Mouse (Mus musculus) telencephalon, adult 2 months (tissue): ENCODE results near the gene Ppip5k1.
A peak's percentile ranks its signal among the peaks of the same experiment; 100 is the strongest.
"Not testable (repeated sequence)": the region's sequence is repeated elsewhere in the genome, so short reads cannot be mapped to it uniquely, and the experiment has no call there.

Experiments
- DNase-seq: peaks from one replicate; pipeline ENCODE4 v3.0.0-alpha.2; 2011; ENCODE audit warnings: low read depth, low spot score

Ppip5k1 gene

DNA sequence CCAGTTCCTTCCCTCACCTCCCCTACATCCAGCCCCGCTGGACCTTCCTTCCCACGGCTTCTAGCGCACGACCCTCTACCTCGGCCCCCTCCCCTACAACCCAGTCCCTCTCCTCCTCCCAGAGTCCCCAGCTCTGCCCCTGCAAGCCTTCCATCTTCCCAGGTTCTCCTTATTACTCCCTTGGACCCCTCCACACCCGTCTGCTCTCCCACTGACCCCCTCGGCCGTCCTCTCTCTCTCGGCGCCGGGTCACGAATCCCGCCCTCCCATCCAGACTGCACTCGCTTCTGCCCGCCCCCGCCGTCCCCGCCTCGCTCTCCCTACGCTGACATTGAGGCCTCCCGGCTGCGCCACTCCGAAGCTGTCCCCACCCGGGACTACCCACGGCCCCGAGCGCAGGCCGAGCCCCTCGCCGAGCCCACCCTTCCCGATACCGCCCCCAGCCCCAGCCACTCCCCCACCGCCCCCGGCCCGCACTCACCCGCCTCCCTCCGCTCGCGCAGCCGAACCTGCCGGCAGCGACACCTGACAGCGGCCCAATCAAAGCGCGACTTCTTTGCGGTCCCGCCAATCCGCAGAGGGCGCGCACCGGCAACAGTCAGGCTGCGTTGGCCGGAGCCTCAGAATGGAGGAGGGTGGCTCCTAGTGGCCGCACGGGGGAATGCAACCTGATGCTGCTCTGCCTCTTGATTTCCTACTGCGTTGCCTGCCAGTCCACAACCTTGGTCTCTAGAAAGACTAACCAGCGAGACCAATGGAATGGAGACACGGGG, at the start of gene Ppip5k1:
Gene Ppip5k1 (minus strand): TSS at position 577 of the 773 bp plus-strand sequence.
- peak; percentile 95 for DNase-seq

GRCm38 (mm10) chr2:121403296-121403695, 48.1 kb upstream of the Ppip5k1 start:
- DNase-seq, result no peak

- DNase-seq, result peak; percentile 85
Measured at GRCm38 (mm10) chr2:121396624-121397023, 41.4 kb upstream of the Ppip5k1 start.

DNA sequence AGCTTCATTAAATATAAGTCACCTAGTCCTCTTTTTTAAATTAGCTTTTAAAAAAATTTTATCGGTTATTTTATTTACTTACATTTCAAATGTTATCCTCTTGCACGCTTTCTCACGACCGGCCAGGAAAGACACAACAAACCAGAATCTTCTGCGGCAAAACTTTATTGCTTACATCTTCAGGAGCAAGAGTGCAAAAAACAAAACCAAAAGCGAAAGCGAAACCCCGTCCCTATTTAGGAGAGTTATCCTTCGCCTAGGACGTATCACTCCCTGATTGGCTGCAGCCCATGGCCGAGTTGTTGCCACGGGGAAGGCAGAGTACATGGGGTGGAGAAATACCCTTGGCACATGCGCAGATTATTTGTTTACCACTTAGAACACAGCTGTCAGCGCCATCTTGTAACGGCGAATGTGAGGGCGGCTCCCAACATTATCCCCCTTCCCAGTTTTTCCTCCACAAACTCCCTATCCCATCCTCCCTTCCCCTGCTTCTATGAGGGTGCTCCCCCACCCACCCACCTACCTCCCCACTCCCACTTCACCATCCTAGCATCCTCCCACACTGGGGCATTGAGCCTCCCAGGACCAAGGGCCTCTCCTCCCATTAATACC, 31.9 kb upstream of the Ppip5k1 start, which contains the start of gene Strc:
Gene Strc (minus strand): TSS at position 208 of the 615 bp plus-strand sequence.
- DNase-seq, result not testable (repeated sequence)

DNA sequence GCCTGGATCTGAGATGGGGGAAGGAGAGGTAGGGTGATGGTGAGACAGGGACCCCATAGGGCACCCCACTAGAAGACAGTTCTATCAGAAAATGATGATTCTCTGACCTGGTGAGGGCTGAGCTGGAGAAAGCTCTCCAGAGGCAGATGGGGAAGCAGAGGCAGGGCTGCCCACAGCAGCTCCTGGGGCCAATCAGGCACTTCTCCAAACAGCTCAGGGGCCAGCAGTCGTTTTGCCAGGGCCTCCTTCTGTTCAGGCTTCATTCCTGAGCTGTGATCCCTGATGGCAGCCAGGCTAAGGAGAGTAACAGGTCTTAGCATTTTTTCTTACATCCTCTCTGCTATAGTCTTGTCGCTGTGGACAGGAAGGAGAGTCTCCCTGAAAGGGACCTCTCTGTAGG, 19.6 kb upstream of the Ppip5k1 start:
- DNase-seq, result no peak

DNA sequence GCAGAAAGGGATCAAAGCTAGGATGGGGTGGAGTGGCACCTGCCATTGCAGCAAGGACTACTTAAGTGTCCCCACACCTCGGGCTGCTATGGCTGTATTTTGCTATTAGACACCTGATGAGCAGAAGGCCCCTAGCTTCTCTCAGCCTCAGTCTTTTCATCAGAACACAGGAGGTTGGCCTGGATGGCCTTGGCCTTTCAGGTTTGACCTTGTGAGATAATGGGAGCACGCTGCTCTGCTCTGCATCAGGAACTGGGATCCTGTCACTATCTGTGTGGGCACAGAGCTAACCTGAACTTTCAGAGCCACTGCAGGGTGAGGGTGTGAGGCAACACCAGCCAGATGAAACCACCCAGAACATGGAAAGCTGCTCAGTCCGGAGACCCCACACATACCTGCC, 17.1 kb upstream of the Ppip5k1 start:
- DNase-seq, result no peak

GRCm38 (mm10) chr2:121370921-121371320, 15.7 kb upstream of the Ppip5k1 start:
- no peak for DNase-seq

GRCm38 (mm10) chr2:121368831-121369230, 13.6 kb upstream of the Ppip5k1 start:
- no peak for DNase-seq

GRCm38 (mm10) chr2:121363656-121364055, 8.5 kb upstream of the Ppip5k1 start:
- DNase-seq, result peak; percentile 36

GRCm38 (mm10) chr2:121359461-121359860, 4.3 kb upstream of the Ppip5k1 start:
- no peak for DNase-seq

- peak; percentile 70 for DNase-seq
Measured at GRCm38 (mm10) chr2:121358381-121358780, 3.2 kb upstream of the Ppip5k1 start.

- DNase-seq, result no peak
Measured at GRCm38 (mm10) chr2:121357961-121358360, 2.8 kb upstream of the Ppip5k1 start.

DNA sequence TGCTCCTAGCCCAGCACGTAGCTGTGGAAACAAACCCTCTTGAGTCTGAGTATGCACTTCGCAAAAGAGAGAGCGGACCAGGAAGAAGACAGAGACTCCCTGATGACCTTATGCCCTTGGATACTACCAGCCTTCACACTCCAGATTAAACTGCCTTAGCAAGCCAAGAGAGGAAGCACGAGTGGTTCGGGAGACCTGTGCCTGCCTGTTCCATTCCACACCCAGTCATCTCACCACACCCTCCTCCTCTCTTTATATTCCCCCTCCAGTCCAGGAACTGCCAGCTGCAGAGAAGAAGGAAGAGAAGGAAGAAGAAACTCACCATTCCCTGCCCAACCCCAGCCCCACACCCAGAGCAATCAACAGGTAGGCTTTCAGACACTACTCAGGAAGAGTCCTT, 2.3 kb upstream of the Ppip5k1 start, which contains the start of gene Ckmt1:
Gene Ckmt1 (plus strand): TSS at position 221 of the 400 bp plus-strand sequence.
- DNase-seq, result no peak

GRCm38 (mm10) chr2:121354378-121354777, 818 bp downstream of the Ppip5k1 start:
- DNase-seq, result peak; percentile 18

DNA sequence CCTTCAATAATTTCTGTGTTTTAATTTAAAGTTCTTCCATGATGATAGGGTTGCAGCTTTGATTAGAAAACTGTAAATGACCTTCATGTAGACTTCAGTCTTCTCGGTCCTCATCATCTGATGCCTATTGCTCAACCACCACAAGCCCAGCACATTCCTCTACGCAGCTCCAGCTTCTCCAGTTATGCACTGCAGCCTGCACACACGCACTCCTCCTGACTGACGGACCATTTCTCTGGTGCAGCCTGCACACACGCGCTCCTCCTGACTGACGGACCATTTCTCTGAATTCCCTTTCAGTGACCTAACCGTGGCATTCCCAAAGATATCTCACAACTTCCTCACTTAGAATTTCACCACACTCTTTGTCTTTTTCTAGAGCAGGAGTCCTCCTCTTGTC, 2.0 kb downstream of the Ppip5k1 start:
- DNase-seq, result no peak

- DNase-seq, result no peak
Measured at GRCm38 (mm10) chr2:121339057-121339456, 16.1 kb downstream of the Ppip5k1 start.

DNA sequence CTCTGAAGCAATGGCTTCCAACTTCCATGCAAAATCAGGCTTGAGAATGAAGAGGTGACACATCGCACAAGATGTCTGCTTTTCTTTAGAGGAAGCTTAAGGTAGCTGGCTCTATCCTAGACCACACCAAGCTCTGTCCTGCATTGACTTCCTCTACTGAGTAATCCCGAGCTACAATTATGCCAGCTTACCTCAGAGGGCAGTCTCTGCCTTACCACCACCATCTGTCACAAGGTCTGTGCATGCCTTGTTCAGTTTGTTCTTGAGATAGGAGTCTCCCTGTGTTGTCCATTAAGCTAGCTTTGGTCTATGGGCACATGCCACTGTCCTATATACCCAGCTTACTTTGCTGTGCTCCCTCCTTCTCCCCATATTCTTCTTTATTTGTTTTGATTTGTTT, 25.7 kb downstream of the Ppip5k1 start:
- DNase-seq, result no peak

DNA sequence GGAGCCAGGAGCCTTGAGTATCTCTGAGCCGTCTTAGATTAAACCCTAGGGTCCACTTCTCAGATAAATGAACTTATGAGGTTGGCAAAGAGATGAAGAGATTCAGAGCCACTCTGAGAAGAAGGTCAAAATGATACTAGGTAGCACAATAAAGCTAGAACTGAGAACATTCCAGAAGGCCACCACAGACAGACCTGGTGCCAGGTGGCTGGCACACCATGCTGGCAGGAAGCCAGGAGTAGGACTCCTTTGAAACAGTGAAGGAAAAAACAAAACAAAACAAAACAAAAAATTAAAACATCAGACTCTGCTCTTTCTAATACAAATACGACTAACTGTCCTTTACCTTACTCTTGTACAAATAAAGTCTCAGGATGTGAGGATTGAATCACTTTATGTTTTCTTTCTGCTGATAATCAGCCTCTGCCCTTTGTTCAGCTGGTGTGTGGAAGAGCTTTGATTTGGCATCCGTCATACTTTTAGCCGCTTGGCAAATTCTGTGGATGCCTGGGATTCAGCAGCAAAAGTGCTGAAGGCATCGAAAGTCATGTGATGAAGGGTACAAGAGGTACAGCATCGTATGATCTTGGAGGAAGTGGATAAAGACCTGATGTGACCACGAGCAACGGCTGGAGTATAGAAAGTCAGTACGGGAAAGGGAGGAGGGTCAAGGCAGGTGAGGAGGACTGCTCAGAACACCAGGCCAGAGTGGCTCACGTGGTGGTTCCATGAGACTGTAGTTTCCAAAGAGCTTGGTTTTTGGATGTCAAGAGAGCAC, 31.3 kb downstream of the Ppip5k1 start:
- DNase-seq, result no peak

- no peak for DNase-seq
Measured at GRCm38 (mm10) chr2:121323041-121323440, 32.2 kb downstream of the Ppip5k1 start.

DNA sequence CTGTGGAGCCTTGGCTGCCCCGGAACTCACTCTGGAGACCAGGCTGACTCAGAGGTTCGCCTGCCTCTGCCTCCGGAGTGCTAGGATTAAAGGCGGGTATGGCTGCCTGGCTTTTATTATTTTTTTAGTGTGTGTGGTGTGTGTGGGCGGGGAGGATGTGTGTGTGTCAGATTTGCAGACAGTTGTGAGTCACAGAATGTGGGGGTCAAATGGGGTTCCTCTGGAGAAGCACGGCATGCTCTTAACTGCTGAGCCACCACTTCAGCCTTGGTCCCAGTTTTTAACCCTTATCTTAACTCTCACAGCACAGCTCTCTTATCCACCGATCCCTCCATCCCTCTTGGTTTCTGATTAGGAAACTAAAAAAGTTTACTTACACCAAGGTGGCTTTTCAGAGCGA, 38.9 kb downstream of the Ppip5k1 start:
- no peak for DNase-seq

DNA sequence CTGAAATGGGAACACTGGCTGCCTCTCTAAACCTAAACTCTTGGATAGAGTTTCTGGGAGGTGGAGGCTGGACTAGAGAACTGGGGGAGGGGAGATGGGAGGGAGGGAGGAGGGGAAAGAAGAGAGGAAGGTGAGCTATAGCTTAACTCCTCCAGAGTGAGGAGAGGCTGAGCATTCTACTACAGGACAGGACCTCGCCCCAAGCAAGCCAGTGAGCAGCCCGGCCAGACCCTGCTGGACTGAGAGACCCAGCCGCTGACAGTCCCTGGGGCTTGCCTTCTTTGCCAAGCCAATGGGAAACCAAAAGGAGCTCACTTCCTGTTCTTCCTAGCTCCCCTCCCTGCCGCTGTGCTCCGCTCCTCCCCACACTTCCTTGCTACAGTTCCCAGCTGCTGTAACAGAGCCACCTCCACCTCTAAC, 46.2 kb downstream of the Ppip5k1 start:
- DNase-seq, result no peak

DNA sequence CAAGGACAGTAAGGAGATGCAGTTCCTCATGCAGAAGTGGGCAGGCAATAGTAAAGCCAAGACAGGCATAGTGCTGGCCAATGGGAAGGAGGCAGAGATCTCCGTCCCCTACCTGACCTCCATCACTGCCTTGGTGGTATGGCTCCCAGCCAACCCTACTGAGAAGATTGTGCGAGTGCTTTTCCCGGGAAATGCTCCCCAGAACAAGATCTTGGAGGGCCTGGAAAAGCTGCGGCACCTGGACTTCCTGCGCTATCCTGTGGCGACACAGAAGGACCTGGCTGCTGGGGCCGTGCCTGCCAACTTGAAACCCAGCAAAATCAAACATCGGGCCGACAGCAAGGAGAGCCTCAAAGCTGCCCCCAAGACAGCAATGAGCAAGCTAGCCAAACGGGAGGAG, 55.2 kb downstream of the Ppip5k1 start:
- DNase-seq, result no peak
